Mouse (Mus musculus) regulatory T cell (primary cell): ENCODE measurements at regions not wholly inside any gene's neighbourhood (a gene's known extent, or its start where the extent isn't known, plus 50 kb on each side); places are given as distances from the start of the nearest gene placed in this dataset.

Experiments used
- in situ Hi-C: fragments of 300-600 bp; cut with MboI, MseI; formaldehyde crosslinking; loops from one replicate; pipeline ENCODE4 v1.15.1; 2025; ENCODE audit warnings: high pct_unique_total_duplicates

DNA sequence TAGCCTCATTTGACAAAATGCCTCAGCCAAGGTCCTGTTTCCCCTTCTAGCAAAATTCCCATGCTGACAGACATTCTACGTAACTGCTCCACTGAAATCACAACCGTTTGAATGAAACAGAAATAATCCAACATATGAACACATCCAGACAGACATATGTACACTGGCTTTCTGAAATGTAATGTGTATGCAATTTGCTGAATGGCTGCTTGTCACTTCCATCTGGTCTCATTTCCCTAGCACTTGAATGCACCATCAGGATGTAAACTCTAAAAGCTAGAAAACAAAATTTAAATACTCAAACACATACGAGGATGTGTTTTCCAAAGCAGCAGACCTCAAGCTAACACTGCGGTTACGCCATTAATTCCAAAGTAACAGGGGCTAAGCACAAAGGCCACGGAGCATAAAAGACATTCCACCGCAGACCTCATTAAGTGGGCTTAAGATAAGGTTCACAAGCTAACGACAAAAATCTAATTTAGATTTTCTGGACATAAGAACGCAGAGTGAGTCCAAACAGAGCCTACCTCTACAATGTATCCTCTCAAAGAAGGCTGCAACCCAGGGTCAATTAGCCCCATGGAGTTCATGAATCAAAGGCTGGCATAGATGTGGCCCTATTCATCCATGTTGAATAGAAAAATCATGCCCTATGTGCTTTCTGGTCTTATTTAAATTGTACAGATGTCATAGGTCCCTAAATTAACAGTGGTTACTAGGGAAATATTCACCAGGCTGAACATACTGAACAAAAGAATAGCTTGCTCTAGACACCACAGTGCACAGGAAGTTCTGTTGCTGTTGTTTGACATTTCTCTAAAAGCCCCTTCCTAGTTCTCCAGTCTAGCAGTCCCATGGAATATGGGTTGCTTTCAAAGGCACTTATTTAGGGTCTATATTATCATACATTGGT is 630.5 kb downstream of the Nedd1 start:
- in situ Hi-C loops: no loop called here

- in situ Hi-C loops: no loop called here
Measured at GRCm38 (mm10) chr10:92082111-92082510, 640.1 kb downstream of the Nedd1 start.

- in situ Hi-C loops: no loop called here
Measured at GRCm38 (mm10) chr10:92081199-92081598, 641.0 kb downstream of the Nedd1 start.

GRCm38 (mm10) chr10:92079421-92079820 is 642.8 kb downstream of the Nedd1 start:
- in situ Hi-C loops: no loop called here

DNA sequence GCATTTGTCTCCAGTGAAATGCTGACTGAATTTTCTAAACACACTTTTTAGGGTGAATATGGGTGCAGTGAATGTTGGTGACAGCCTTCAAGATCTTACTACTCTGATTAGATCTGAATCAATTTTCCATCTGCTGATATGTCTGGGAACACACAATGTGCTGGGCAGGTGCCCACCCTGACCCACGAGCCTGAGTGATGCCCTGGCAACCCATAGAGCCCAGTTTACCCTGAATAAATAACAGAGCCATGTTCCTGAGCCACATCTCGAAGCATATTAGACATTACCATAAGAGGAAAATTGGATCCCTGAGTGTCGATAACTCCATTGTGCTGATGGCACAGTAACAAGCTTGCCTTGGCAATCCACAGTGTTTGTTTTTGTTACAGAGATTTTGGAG is 644.9 kb downstream of the Nedd1 start:
- in situ Hi-C loops: no loop called here

- in situ Hi-C loops: no loop called here
Measured at GRCm38 (mm10) chr10:92076754-92077153, 645.5 kb downstream of the Nedd1 start.

DNA sequence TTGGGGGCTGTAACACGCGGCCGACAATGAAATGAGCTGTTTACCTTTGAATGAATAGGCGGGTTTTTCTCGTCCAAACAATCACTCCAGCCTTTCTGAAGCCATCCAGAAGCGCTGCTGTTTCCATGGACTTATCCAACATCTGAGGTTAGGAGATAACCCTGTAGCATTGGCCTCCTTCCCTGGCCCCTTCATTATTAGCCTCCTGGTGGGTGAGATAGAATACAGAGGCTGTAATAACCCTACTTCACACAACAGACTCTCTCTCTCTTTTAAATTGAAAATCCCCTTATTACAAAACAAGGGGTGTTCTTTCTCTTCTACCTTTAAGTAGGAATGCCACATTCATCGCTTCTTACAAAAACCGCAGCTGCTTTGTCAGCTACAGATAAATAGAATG is 646.8 kb downstream of the Nedd1 start:
- in situ Hi-C loops: no loop called here

DNA sequence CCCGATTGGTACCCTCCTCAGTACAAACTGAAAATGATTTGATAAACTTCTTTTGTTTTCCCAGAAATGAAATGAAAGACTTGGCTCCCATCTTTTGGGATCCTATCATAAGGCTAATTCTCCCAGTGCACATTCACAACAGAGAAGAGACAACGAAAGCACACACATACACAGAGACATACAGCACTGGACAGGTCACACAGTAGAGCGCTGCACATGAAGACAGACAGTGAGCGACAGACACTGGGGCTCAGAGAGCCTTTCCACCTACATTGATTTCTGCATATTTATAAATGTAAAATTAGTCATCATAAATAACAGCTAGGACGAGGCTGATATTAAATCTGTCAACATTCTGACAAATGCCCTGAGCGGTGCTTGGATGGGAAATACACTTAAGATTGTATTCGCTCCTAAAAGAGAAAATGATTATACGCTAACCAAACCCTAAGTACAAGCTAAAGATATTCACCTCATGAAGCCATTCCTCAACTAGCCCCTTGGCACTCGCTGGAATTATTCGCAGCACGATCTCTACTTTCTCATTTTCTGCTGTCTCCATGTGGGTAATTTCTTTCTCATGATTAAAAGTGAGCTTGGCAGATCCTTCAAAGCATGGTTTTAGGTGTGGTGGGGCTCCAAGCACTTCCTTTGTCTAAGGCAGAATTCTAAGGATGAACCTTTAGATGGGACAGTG is 647.4 kb downstream of the Nedd1 start:
- in situ Hi-C loops: no loop called here

DNA sequence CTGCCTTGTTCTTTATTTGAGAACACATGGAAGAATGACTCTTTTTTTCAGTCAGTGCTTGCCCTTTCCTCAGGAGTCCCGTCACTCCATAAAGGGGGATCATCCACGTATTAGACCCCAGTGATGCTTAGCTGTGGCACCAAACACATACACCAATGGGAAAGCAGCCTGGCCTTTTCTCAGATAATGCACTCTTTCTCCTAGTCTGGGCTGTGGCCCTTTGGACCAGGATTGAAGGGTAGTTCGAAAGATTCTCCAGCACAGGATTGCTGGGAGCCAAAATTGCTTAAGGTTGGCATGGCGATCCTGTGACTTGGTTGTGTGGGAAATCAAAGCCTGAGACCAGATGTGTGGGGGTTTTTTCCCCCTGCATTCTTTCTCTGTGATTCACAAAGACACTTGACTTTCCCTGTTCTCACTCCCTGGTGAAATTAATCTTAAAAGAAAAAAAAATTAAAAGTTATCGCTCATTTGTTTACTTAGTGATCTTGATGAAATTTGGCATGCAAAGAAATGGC is 648.3 kb downstream of the Nedd1 start:
- in situ Hi-C loops: no loop called here

GRCm38 (mm10) chr10:92044783-92045182 is 677.4 kb downstream of the Nedd1 start:
- in situ Hi-C loops: no loop called here

DNA sequence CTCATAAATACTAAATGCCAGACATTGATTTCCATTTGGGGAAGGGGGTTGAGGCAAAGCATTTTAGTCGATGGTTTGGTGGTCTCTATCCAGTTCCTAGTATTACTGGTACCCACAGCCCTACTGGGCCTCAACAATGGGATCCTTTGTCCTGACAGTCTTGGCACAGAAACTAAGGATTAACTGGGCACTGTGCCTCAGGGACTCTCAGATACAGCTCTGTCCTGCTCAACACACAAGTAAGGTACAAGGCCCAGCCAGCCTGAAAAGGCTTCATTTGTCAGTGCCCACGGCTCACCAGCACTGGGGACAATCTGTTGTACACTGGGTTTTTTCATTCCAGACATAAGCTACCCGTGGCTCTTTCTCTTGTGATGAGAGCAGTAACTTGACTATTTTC is 686.0 kb downstream of the Nedd1 start:
- in situ Hi-C loops: no loop called here

- in situ Hi-C loops: no loop called here
Measured at GRCm38 (mm10) chr10:92030221-92030620, 692.0 kb downstream of the Nedd1 start.

GRCm38 (mm10) chr10:92024203-92024602 is 698.0 kb downstream of the Nedd1 start:
- in situ Hi-C loops: no loop called here

GRCm38 (mm10) chr10:92021036-92021435 is 701.2 kb downstream of the Nedd1 start:
- in situ Hi-C loops: no loop called here

DNA sequence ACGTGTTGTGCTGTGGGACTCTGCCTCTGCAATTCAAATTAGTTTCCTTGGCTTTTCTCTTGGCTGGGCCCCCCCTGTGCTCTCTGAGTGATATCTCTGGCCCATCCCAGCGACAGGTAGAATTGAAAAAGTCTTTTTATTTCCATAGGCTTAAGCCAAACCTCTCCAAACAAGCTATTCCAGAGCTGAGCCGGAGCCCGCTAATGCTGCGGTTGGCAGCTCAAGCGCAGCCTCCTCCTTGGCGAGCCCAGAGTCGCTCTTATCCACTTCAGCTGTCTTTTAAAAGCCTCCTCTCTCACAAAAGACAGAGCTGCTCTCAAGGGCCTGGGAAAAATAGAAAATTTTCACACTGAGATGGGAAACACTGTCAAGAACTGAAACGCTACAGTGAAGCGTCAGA is 712.7 kb downstream of the Nedd1 start:
- in situ Hi-C loops: no loop called here

DNA sequence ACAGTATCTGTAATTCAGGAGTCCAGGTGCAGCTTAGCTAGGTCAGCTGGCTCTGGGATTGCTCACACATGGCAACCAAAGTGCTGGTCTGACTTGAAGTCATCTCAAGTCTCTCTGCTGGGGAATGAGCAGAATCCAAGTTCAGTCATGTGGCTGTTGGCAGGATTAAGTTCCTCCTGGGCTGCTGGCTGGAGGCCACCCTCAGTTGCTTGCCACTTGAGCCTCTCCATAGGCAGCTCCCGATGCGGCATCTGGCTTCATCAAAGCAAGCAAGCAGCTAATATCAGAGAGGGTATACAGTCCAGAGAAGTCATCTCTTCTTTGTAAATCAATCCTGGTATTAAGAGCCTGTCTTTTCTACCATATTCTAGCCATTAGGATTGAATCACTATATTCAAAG is 714.3 kb downstream of the Nedd1 start:
- in situ Hi-C loops: no loop called here

DNA sequence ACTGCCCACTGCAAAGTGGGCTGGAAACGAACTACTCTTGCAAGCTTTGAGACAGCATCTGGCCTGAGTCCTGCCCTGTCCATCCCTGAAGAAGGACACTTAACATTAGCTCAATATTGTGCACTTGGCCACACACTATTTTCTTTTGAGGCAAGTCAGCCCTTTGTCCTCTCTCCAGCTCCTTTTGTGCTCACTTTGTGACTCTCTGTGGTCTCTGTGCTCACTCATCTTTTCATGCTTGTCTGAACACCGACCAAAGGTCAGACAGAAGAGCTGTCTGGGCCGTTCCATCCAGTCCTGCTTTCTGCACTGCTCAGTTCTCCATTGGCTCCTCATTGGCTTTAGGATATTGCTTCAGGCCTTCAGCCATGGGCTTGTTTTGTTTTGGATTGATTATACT is 715.8 kb downstream of the Nedd1 start:
- in situ Hi-C loops: no loop called here

DNA sequence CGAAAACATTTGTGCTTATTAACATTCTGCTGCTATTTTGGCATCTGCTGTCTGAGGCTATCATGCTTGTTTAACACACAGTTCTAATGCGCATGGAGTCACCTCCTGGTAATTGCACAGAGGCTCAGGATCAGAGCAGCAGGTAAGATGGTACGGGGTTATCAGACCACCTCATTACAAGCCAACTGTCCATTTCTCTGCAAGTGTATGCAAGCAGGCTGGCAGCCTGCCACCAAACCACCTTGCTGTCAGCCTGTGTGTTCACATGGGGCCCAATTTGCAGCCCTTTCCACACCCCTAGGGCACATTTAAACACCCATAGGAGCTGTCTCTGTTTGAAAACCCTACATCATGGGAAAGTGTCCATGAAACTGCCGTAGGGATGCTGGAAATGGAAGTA is 731.2 kb downstream of the Nedd1 start:
- in situ Hi-C loops: no loop called here

- in situ Hi-C loops: no loop called here
Measured at GRCm38 (mm10) chr10:91988364-91988763, 733.9 kb downstream of the Nedd1 start.

DNA sequence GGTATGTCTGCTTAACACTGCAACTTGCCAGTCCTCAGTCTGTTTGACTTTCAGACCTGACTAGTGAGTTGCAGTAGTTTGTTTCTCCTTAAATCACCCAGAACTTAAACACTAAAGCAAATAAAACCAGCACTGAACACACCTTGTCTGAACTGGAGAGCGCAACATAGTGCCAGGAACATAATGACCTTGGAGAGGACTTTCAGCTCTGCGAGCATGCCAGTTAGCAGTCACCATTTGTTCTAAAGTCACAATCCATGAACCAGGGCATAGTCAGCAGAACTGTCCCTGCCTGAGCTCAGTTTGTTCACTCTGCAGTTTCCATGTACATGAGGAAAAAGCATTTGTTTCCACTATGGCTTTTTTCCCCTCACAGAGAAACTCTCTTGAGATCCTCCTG is 742.4 kb downstream of the Nedd1 start:
- in situ Hi-C loops: loop anchor here (5.0 kb wide), 1 partner anchor 157 kb away; no protein-coding TSS in a partner anchor

DNA sequence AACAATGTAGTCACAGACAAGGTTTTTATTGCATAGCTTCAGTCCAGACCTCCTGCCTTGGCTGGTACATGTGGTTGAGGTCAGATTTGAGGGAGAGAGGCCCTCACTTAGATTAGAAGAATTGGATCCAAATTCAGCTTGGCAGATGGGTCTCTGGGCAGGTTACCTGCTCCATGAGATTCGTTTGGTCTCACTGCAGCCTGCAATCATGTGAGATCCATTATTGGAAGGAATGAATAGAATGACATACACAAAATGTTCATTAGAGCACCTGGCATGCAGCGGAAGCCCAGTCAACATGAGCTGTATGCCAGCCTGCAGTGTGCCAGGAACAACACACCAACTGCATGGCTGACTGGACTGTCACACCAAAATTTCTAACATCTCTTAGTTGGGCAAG is 750.3 kb downstream of the Nedd1 start:
- in situ Hi-C loops: no loop called here

GRCm38 (mm10) chr10:91967570-91968310 is 754.5 kb downstream of the Nedd1 start:
- in situ Hi-C loops: no loop called here
